Mouse (Mus musculus) heart, adult 10 weeks (tissue): ENCODE measurements around the gene Tulp3. TPM values are rescaled to one million over a fixed set of nuclear protein-coding genes. Genes with fewer than 3 reads are reported as not detected.

Experiments used
- polyA plus RNA-seq: library from polyadenylated mRNA; stranded (reverse); fragments of 350-450 nt; fragmentation: Illumina TruSeq; extraction: RNeasy Lipid Tissue Mini Kit (QIAGEN cat#74804); gene quantifications from one replicate; pipeline ENCODE4 v1.2.3, GENCODE M21; 2014; ENCODE audit warnings: low read depth, low replicate concordance

The Tulp3 gene
- 7.1 TPM for polyA plus RNA-seq

GRCm38 (mm10) chr6:128355726-128356416 is at the start of gene Tulp3:
TSS of gene Tulp3 (minus strand) at chr6:128355851.

GRCm38 (mm10) chr6:128398996-128399395 is 43.3 kb upstream of the Tulp3 start, which contains the start of gene Nrip2:
TSS of gene Nrip2 (plus strand) at chr6:128399296.

GRCm38 (mm10) chr6:128375192-128375591 is 19.5 kb upstream of the Tulp3 start, which contains the start of the genes Tex52 and Gm44596:
TSS of gene Tex52 (plus strand) at chr6:128375456.
TSS of gene Gm44596 (plus strand) at chr6:128375503.

GRCm38 (mm10) chr6:128362381-128363006 is 6.8 kb upstream of the Tulp3 start, which contains the start of the genes Rhno1 and Foxm1:
TSS of gene Rhno1 (minus strand) at chr6:128362911.
TSS of gene Foxm1 (plus strand) at chr6:128362967.

GRCm38 (mm10) chr6:128300134-128301001 is 55.3 kb downstream of the Tulp3 start, which contains the start of gene Tead4:
TSS of gene Tead4 (minus strand) at chr6:128300823.

Other genes with a start within 250 kb of the Tulp3 start
- gene Tspan9, start 212.3 kb downstream of the Tulp3 start, polyA plus RNA-seq: 59.1 TPM
- gene Tead4, start 55.0 kb downstream of the Tulp3 start, polyA plus RNA-seq: 1.6 TPM
- gene Rhno1, start 7.1 kb upstream of the Tulp3 start, polyA plus RNA-seq: 13.7 TPM
- gene Foxm1, start 7.1 kb upstream of the Tulp3 start, polyA plus RNA-seq: 0.89 TPM
- gene Tex52, start 19.6 kb upstream of the Tulp3 start, polyA plus RNA-seq: not detected
- not detected for gene Gm44596, start 19.7 kb upstream of the Tulp3 start, polyA plus RNA-seq
- 2.7 TPM for gene Nrip2, start 43.4 kb upstream of the Tulp3 start, polyA plus RNA-seq
- 19.0 TPM for gene Itfg2, start 69.1 kb upstream of the Tulp3 start, polyA plus RNA-seq
- 373 TPM for gene Fkbp4, start 82.8 kb upstream of the Tulp3 start, polyA plus RNA-seq
- 3.1 TPM for gene Pzp, start 170.9 kb upstream of the Tulp3 start, polyA plus RNA-seq
- not detected for gene A2ml1, start 225.8 kb upstream of the Tulp3 start, polyA plus RNA-seq